Mouse (Mus musculus): ENCODE measurements around the gene Slc16a12. TPM values are rescaled to one million over a fixed set of nuclear protein-coding genes. Genes with fewer than 3 reads are reported as not detected.
A peak's percentile ranks its signal among the peaks of the same experiment; 100 is the strongest.

Gene Slc16a12
- total RNA-seq, 2 experiments from 2014 or later: 0.97 to 1.4 TPM

DNA sequence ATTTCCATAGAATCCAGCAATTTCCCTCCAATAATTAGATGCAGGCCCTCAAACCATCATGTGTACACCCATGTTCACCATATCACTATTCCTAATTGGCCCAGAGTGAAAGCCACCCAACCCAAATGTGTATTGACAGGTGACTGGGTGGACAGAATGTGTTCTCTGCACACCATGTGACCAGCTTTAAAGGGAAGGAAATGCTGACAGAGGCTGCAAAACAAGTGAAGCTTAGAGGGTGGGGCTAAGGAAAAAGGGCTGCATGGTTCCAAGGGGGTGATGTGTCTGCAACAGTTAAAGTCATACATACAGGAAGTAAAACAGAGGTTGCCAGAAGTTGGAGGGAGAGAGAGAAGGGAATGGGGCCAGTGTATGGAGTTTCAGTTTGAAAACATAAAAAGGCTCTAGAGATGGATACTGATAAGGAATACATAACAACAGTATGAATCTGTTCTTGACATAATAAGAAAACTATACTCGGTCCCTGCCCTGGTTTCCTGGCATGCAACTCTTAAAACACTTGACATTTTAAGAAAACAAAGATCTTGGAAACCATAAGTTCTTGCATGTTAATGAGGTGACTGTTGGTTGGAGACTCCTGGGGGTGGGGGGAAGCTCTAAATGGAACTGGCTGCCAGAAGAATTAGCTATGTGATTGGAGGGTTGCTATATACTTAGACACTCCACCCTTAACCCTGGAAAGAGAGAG, 20.7 kb downstream of the Slc16a12 start:
- no peak for DNase-seq

DNA sequence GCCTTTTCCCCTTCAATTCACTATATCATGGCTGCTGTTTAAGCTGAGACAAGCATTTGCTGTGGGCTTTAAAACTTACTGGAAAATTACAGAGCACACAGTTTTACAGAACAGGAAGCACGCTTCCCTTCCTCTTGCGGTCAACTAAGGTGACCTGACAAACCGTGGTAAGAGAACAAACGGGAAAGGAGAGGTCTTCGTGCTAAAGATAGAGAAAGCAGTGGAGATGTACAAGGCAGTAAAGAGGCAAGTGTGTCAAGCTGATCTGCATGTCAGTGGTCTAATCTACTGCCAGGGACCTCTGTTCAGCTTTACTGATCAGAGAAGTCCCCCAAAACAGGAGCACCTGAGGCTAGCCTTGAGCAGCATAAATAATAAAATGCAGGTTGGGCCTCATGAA, 21.7 kb downstream of the Slc16a12 start:
- DNase-seq: no peak

DNA sequence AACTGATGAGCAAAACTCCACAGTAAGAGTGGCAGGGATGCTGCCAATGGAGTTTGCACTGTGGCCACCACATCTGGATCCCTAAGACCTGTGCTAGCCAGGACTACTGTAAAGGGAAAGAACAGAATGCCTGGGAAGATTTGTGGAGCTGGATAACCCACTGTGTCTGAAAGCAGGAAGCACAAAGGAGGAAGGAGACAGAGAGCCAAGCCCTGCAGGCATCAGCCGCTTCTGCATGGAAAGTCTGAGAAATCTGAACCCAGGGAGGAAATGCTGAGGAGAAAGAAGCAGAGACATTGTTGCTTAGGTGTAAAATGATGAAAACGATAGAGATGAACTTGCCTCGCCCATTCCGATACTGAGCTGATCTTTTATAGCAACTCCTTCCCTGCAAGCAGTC, 22.5 kb downstream of the Slc16a12 start:
- no peak for DNase-seq

DNA sequence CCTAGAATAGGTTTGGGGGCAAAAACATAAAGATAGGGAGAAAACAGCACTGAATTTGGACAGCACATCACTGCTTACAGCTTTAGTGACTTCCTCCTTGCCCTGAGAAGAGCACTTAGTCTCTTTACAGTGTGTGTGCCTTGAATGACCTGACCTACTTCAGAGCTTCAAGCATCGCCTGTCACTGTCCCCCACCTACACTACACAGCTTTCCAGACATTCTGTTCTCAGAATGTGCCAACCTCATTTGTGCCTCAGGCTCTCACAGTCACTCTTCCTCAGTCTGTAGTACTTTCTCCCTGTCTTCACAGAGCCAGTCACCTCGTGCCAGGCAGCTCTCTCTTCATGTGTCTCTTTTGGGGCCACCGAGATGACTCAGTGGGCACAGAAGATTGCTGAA, 24.5 kb downstream of the Slc16a12 start:
- no peak for DNase-seq

DNA sequence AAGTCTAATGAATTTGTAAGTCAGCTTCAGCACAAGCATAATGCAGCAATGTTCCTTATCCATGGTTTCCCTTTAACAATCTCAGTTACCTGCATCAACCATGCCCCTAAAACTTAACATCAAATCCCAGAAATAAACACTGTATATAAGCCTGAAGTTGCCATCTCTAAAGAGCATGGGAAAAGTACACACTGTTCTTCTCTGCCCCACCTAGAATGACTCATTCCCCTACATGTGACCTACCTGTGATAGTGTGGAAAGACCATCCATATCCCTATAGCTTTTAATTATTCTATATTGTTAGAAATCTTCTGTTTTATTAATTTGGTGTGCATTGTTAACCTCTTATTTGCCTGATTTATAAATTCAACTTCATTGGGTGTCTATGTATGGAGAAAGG, 27.0 kb downstream of the Slc16a12 start:
- DNase-seq: no peak

DNA sequence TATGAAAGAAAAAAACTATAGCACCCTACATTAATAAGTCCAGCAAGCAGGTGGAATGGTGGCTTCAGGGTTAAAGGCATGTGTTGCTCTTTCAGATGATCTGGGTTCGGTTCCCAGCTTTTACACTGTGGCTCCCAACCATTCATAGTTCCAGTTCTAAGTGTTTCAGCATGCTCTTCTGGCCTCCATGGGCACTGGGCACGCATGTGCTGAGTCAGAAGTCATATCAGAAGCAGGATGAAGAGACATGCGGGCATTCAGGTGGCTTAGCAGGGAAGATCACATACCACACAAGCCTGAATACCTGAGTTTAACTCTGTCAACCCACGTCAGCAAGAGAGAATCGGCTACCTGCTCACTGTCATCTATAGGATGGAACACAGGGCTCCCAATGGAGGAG, 28.1 kb downstream of the Slc16a12 start:
- DNase-seq: no peak

DNA sequence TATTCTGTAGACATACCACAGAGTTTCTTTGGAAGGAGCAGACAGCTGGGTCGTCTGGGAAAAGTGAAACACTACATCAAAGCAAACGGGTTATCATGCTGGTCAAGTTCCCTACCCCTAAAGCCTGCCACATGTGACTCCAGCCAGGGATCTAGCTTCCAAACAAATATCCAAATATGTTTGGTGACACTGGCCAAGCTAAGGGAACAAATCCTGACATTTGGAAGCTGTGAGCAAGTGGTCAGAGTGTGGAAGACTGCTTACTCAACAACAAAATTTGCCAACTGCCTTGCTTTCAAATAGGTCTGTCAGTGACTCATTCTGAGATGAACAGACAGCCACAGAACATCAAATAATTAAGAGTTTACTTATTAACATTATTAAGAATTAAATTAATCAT, 28.6 kb downstream of the Slc16a12 start:
- no peak for DNase-seq

DNA sequence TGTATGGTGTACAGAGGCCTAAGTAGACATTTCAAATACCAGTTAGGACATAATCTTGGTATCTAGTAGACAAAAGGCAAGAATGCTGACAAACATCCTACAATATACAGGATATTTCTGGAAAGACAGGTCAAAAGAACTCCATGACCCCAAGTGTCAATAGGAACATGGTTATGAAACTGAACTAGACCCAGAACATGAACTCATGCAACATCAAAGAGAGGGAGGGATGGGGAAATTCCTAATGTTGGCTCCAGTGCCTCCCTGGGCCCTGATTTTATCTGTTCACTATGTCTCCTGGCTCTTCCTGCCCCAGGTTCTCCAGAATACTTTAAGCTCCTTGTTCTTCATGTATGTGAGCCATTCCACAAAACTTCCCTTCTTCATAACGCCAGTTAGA, 31.2 kb downstream of the Slc16a12 start:
- DNase-seq: no peak

DNA sequence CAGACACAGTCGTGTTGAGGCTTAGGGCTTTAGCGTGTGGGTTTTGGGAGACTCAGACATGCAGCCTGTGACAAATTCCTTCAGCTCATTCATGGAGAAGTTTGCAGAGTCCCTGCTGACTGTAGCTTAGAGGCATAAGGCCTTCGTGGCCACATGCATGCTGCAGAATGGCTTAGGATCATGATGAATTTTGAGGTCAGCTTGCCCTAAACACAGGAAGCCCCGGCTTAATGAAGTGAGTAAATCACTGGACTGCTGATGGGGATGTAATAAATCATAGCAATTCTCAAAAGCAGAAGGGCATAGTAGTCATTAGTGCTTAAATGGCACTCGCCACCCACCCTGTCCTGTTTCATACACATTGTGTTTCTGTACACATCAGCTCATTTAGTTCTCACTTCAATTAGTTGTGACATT, 32.8 kb downstream of the Slc16a12 start:
- no peak for DNase-seq

DNA sequence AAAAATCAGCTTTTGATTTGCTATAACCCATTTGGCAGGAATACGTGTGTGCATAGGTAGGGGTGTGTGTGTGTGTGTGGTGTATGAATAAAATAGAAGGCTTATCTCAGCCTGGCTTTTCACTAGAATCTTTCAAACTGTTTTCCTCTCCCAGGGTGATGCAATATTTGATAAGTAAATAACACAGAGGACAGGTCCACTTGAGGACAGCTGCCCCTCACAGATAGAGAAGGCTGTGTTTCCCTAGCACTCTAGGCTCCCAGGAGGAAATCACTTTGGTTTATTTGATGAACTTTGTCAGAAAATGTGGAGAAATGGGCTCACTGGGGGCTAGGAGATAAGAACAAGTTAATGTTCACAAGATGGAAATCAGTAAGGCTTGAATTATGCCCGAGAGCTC, 35.0 kb downstream of the Slc16a12 start:
- no peak for DNase-seq

DNA sequence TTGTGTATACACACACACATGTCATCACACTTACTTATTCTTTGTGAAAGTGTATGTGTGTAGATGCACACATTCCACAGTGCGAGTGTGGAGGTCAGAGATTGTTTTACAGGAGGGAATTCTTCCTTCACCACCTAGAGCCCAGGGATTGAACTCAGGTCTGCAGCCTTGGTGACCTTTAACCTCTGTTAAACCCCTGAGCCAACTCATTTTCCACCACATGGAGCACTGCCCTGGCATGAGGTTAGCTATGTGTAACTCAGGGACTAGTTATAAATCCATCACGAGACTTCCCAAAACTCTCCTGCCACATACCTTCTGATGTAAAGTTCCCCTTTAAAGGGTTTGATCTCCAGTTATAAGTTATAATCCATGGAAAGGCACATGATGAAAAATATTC, 38.9 kb downstream of the Slc16a12 start:
- no peak for DNase-seq

DNA sequence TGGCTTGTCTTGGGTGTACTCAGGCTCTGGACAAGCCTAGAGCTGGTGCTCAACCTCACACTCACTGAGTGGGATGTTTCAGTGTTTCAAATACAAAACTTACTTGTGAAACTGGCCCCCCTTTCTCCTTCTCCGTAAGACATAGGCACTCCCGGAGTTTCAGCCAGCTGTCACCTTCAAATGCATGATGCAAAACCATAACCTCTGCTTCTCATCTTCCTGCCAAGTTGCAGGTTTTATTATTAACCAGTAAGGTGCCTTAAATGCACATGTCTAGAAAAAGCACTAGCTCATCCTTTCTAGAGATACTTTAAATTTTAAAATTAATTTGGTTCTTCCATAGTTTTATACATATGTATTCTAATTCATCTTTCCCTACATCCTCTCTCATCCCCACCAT, 39.5 kb downstream of the Slc16a12 start:
- no peak for DNase-seq

DNA sequence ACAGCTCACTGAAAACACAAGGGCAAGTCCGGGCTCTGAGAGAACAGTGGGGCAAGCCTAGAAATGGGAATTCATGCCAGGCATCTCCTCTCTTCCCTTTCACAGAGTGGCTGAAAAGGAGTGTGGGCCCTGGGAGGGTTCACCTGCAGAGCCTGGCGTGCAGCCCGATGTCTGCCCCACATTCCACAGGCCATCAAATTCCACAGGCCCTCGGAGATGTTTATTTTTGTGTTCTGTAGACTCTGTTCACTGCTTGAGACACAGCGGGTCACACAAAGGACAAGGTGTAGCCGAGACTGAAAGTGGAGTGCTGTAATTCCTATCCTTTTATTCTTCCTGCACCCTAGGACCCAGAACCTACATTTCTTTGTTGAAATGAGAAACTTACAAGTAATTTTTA, 40.8 kb downstream of the Slc16a12 start:
- no peak for DNase-seq

DNA sequence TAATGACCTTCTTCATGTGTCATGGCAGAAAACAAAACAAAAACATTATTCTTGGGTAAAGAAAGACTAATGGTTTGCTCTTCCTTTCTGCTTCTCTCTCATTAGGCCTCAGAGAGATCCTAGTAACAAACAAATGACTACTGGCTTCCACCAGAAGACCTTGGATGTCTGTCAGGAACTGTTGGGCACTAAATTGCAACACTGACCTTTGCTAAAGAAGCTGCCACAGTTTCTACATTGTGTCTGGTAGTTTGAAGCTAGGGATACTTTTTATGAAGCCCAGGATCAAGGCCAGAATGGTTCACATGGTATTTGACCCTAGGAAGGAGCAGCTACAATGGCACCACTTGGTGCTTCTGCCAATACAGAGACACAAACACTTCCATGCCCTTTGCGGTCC, 41.9 kb downstream of the Slc16a12 start:
- no peak for DNase-seq

DNA sequence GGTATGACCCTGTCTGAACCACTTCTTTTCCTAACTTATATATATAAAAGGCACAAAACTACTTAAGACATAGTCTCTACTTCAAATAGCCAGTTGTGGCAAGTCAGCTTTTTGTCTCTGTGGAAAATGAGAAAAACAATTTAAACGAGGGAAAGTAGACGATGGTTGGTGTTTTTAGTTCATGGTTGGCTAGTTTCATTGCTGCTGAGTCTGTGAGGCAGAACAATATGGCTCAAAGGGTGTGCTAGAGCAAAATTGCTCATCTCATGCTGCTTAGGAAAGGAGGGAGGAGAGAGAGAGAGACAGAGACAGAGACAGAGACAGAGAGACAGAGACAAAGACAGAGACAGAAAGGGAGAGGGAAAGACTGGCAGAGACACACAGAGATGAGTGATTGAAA, 47.8 kb downstream of the Slc16a12 start:
- no peak for DNase-seq

DNA sequence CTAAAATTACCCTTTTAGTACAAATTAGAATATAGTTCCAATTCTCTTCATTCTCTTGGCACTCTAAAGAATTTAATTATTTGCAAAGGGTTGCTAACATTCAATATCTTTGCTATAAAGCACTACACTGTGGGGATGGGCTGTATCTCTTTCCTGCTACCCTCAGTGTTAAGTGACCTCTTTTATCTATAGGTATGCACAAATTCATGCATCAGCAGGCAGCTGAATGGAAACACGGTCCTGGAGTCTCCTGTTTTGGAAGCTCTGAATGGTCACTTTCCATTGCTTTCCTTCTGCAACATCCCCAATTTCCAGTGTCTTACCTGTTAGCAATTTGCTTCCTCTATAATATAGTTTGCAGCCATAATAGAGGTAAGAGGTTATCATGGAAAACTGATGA, 48.2 kb downstream of the Slc16a12 start:
- DNase-seq: no peak

DNA sequence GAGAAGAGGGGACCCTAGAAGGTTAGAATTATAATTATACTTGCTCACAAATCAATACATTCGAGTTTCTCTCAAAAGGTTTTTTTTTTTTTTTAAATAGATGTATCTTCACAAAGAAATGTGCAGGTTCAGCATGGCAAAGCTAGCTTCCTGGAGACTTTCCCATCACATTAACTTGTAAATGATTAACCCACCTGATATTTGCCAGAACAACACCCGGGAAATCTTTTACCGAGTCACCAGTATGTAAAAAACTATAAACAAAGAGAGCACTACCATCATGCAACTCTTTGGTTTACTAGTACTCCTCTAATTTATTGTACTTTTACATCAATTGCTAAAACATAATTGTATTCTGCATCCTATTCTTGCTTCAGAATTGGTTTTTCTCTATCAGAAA, 48.7 kb downstream of the Slc16a12 start:
- no peak for DNase-seq

DNA sequence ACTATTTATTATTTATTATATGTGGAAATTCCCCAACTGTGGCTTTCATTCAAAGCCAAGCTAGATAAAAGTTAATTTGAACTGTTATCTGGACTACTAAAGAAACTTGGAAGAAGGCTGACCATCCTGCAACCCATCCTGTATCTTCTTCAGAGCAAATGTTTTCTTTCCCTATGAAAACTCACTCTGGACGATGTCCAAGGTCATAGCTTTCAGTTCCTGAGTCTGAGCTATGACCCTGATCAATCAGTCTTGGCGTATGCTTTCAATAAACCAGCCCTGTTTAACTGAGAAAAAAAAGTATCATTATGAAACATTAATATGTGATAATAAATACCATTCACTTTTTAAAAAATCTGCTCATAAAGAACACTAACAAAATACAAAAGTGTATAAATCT, 49.6 kb downstream of the Slc16a12 start:
- no peak for DNase-seq

DNA sequence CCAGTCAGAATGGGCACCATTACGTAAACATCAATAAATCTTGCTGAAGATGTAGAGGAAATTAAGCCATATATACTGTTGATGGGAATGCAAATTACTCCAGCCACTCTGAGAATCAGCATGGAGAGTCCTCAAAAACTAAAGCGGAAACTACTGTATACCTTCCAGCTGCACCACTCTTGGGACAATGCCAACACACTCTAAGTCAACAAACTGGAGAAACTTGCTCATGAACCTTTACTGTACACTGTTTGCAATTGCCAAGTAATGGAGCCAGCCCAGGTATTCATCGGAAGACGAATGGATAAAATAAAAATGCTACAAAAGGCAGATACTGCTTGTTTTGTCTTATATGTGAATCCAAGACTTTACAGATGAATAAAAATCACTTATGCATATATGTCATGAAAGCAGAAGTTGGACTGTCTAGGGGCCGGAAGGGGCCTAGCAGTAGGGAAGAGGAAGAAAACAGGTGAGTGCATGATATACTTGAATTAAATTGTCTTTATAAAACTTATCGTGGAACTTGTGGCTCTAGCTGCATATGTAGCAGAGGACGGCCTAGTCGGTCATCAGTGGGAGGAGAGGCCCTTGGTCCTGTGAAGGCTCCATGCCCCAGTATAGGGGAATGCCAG, 50.6 kb downstream of the Slc16a12 start:
- DNase-seq: no peak

DNA sequence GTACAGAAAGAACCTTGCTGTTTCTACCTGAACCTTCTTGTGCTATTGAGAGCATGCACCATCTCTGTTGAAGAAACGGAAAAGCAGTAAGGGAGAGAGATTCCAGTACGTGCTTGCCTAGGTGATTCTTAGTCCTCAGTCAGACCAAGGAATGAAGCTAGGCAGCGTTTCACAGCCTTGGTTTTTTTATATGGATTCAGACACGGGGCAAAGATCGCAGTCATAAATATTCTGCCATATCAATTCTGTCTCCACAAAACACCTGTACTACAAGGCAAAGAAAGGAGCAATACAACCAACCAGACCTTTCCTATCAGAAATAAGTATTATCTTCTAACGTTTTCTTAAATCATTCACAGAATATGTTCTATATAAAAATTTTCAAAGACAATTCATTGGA, 55.7 kb downstream of the Slc16a12 start:
- DNase-seq: no peak

DNA sequence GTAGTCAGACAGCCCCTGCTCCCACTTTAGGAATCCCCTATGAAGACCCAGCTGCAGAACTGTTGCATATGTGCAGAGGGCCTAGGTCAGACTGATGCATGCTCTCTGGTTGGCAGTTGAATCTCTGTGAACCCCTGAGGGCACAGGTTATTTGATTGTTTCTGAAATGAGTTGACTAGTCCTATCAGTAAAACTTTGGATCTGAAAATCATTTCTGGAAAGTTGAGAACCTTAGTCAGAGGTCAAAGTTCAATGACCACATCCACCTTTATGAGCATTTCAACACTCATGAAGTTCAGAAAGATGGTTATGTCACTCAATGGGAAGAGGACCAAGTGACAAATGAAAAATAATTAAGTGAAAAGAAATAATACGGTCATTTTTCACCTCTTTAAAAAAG, 61.6 kb downstream of the Slc16a12 start:
- DNase-seq: no peak

DNA sequence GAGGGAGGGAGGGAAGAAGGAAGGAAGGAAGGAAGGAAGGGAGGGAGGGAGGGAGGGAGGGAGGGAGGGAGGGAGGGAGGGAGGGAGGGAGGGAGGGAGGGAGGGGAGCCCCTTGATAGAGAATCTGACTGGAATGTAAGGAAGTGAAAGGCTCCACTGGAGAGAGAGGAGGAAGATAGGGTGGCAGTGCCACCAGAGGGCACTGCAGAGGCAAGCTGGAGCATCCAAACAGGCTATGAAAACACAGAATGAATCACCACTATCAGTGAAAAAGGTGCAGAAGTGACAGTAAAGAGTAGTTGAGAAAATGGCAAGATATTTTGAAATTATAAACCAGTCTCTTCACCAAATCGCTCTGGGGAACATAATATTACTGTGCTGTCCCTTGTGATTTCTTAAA, 62.2 kb downstream of the Slc16a12 start:
- peak; percentile 14 to 28 for DNase-seq

DNA sequence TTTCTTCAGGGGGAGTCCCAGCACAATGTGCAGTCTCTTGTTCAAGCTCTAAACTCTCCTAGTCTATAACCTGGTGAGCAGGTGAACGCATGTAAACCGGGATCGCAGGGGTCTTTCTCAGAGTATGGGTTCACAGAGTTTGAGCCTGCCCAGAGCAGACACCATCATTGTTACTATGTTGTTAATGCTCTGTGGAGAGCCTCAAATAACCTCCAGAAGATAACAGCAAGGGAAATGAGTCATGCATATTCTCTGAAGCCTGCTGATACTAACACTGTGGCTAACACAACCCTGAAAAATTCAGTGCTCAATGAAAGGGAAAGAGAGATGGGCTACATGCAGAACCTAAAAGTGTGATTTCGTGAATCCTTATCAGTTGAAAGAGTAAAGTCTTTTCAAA, 68.7 kb downstream of the Slc16a12 start:
- no peak for DNase-seq

DNA sequence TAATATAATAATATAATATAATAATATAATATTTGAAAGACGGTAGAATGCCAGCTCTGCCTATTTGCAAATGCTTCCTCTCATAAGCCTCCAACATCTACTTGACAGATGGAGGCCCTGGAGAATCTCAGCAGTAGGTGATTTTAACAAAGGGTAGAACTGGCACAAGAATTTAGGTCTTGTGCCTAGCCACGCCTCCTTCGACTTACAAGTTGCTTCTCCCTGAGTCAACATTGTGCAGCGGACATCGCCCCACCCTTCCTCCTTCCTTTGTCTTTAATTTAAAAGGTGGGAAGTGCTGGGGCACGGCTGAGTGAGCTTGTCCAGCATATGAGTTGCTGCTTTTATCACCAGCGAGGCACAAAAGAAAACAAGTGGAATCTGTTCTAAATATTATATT, 73.6 kb downstream of the Slc16a12 start:
- DNase-seq: no peak

DNA sequence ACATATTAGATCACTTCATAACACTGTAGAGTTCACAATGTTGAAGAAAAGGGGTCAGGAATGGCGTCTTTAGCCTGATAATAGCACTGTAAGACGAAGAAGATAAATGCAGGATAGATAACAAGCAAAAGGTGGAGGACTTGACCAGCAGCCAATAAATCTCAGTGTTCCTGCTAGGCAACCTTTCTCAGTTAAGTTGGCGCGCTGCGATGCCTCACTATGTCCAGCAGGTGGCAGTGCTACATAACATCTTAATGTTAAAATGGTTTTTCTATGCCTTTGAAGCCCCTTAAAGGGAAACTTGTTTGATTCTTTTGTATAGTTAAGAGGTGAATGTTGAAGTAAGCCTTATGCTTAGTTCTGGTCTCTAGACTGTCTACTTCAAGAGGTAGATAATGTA, 81.0 kb downstream of the Slc16a12 start:
- DNase-seq: peak; percentile 34 to 40
